Mouse (Mus musculus) hindbrain, embryonic 14.5 days (tissue): ENCODE results near the gene Ajm1. TPM values are rescaled to one million over a fixed set of nuclear protein-coding genes. Genes with fewer than 3 reads are reported as not detected.

Source experiments
- ATAC-seq: fragments of 200-750 bp; cut with Nextera tagmentation; 2 replicates; pipeline ENCODE4 v1.8.0; 2017; ENCODE audit warnings: moderate number of reproducible peaks, mild to moderate bottlenecking, moderate TSS enrichment, moderate library complexity; ENCODE audit not compliant: low FRiP score
- DNase-seq: peaks from one replicate; pipeline ENCODE4 v3.0.0-alpha.2; 2015; ENCODE audit warnings: low spot score
- H3K27ac ChIP-seq: fragments of 300-500 bp; sonication (generic); 2 replicates; pipeline ENCODE4 v1.5.1; 2014; ENCODE audit warnings: mild to moderate bottlenecking, moderate library complexity
- H3K27me3 ChIP-seq: fragments of 300-500 bp; sonication (generic); 2 replicates; pipeline ENCODE4 v1.6.1; 2014; ENCODE audit warnings: mild to moderate bottlenecking, low read length, mixed read lengths; ENCODE audit not compliant: control insufficient read depth, insufficient read depth
- H3K36me3 ChIP-seq: fragments of 300-500 bp; sonication (generic); replicated peaks from 2 replicates; pipeline ENCODE4 v1.6.1; 2014; ENCODE audit not compliant: control insufficient read depth, insufficient read depth
- H3K4me1 ChIP-seq: fragments of 300-500 bp; sonication (generic); replicated peaks from 2 replicates; pipeline ENCODE4 v1.6.1; 2014; ENCODE audit warnings: antibody characterized with exemption, low read length, mixed read lengths; ENCODE audit not compliant: control insufficient read depth, insufficient read depth
- H3K4me2 ChIP-seq: fragments of 300-500 bp; sonication (generic); replicated peaks from 2 replicates; pipeline ENCODE4 v1.6.1; 2014; ENCODE audit warnings: mild to moderate bottlenecking, moderate library complexity
- H3K4me3 ChIP-seq: fragments of 300-500 bp; sonication (generic); replicated peaks from 2 replicates; pipeline ENCODE4 v1.5.1; 2014; ENCODE audit warnings: mild to moderate bottlenecking, low read length
- H3K9ac ChIP-seq: fragments of 300-500 bp; sonication (generic); 2 replicates; pipeline ENCODE4 v1.6.1; 2014
- H3K9me3 ChIP-seq: fragments of 300-500 bp; sonication (generic); 2 replicates; pipeline ENCODE4 v1.6.1; 2016; ENCODE audit warnings: low read length; ENCODE audit not compliant: control insufficient read depth
- WGBS: fragments of 180-500 bp; shearing (Covaris S2); extraction: QIAGEN DNeasy Blood & Tissue Kit; methylation state at CpG from one replicate; pipeline ENCODE4 v1.1.7; 2014; 5-methylcytosine and 5-hydroxymethylcytosine counted together
- polyA plus RNA-seq: library from polyadenylated mRNA; unstranded; fragments of >200 nt; fragmentation: Nextera tagmentation; extraction: Ambion mirVana; gene quantifications from 2 replicates; pipeline ENCODE4 v1.2.1, GENCODE M21; 2014

Gene Ajm1
- polyA plus RNA-seq, 1 experiment from 2014 or later = 12.7 TPM

GRCm38 (mm10) chr2:25573068-25573467 is 8.5 kb downstream of the Ajm1 start:
- Histone ChIP-seq H3K27me3 (peaks cover 27% of the 10 kb centered on the region), H3K36me3 (peaks cover 27% of the 10 kb centered on the region), H3K27ac (no peak overlapping the region), H3K4me3 (0 out of 2 replicates have a peak overlapping the region, but pooled peaks have one; percentile 51), H3K4me2 (0 out of 2 replicates have a peak overlapping the region, but pooled peaks have one; percentile 90), H3K9me3 (no peaks in the 10 kb centered on the region), H3K4me1 (peaks cover 21% of the 10 kb centered on the region), H3K9ac (0 out of 2 replicates have a peak overlapping the region, but pooled peaks have one; percentile 55)
- ATAC-seq (no peak), DNase-seq (no peak)
- 100% methylated on average over 2 of the region's 2 CpGs for WGBS

- no peaks in the 10 kb centered on the region for H3K9me3 ChIP-seq
- peaks cover 9% of the 10 kb centered on the region for H3K27me3 ChIP-seq
- peaks cover 21% of the 10 kb centered on the region for H3K4me1 ChIP-seq
- DNase-seq (no peak), ATAC-seq (no peak)
- H3K4me3 ChIP-seq = no peak overlapping the region
- no peak overlapping the region for H3K9ac ChIP-seq
- peaks cover 25% of the 10 kb centered on the region for H3K36me3 ChIP-seq
- WGBS = 94% methylated on average over 4 of the region's 4 CpGs
- H3K27ac ChIP-seq = no peak overlapping the region
- no peak overlapping the region for H3K4me2 ChIP-seq
Measured at GRCm38 (mm10) chr2:25571221-25571620, 10.3 kb downstream of the Ajm1 start.

- WGBS = 90% methylated on average over 3 of the region's 3 CpGs
- Histone ChIP-seq H3K4me2 (no peak overlapping the region), H3K36me3 (peaks cover 43% of the 10 kb centered on the region), H3K4me1 (peaks cover 13% of the 10 kb centered on the region), H3K9me3 (no peaks in the 10 kb centered on the region), H3K27ac (no peak overlapping the region), H3K27me3 (no peaks in the 10 kb centered on the region), H3K9ac (no peak overlapping the region), H3K4me3 (no peak overlapping the region)
- ATAC-seq = no peak
- DNase-seq = no peak
Measured at GRCm38 (mm10) chr2:25569323-25569722, 12.2 kb downstream of the Ajm1 start.

GRCm38 (mm10) chr2:25568473-25569019 is 13.0 kb downstream of the Ajm1 start:
- Histone ChIP-seq H3K27ac (no peak overlapping the region), H3K9ac (no peak overlapping the region), H3K9me3 (no peaks in the 10 kb centered on the region), H3K27me3 (no peaks in the 10 kb centered on the region), H3K4me2 (no peak overlapping the region), H3K4me1 (peaks cover 6% of the 10 kb centered on the region), H3K36me3 (peaks cover 51% of the 10 kb centered on the region), H3K4me3 (no peak overlapping the region)
- DNase-seq (no peak), ATAC-seq (no peak)
- 83% methylated on average over 6 of the region's 6 CpGs for WGBS

- H3K27me3 ChIP-seq = no peaks in the 10 kb centered on the region
- H3K4me1 ChIP-seq = no peaks in the 10 kb centered on the region
- H3K9ac ChIP-seq = no peak overlapping the region
- no peak overlapping the region for H3K4me3 ChIP-seq
- H3K36me3 ChIP-seq = peaks cover 71% of the 10 kb centered on the region
- no peak overlapping the region for H3K27ac ChIP-seq
- ATAC-seq (no peak), DNase-seq (no peak)
- no peak overlapping the region for H3K4me2 ChIP-seq
- WGBS = 84% methylated on average over 6 of the region's 6 CpGs
- H3K9me3 ChIP-seq = no peaks in the 10 kb centered on the region
Measured at GRCm38 (mm10) chr2:25566558-25566957, 15.0 kb downstream of the Ajm1 start.

- Histone ChIP-seq H3K27me3 (no peaks in the 10 kb centered on the region), H3K9me3 (no peaks in the 10 kb centered on the region), H3K36me3 (peaks cover 79% of the 10 kb centered on the region), H3K9ac (no peak overlapping the region), H3K4me1 (no peaks in the 10 kb centered on the region), H3K27ac (no peak overlapping the region), H3K4me2 (no peak overlapping the region), H3K4me3 (no peak overlapping the region)
- WGBS = 80% methylated on average over 8 of the region's 8 CpGs
- ATAC-seq (no peak), DNase-seq (no peak)
Measured at GRCm38 (mm10) chr2:25565741-25566140, 15.8 kb downstream of the Ajm1 start.

- peaks cover 63% of the 10 kb centered on the region for H3K36me3 ChIP-seq
- no peak for DNase-seq
Measured at GRCm38 (mm10) chr2:25561946-25562345, 19.6 kb downstream of the Ajm1 start.

GRCm38 (mm10) chr2:25560551-25560950 is 21.0 kb downstream of the Ajm1 start:
- ATAC-seq = no peak
- Histone ChIP-seq H3K4me2 (no peak overlapping the region), H3K9ac (no peak overlapping the region), H3K4me1 (peaks cover 20% of the 10 kb centered on the region), H3K9me3 (no peaks in the 10 kb centered on the region), H3K36me3 (peaks cover 57% of the 10 kb centered on the region), H3K27ac (no peak overlapping the region), H3K27me3 (no peaks in the 10 kb centered on the region), H3K4me3 (no peak overlapping the region)
- DNase-seq = no peak
- WGBS = 96% methylated on average over 8 of the region's 8 CpGs

More at GRCm38 (mm10) chr2:25561946-25562345, 19.6 kb downstream of the Ajm1 start:
- H3K4me3 ChIP-seq = no peak overlapping the region
- H3K27ac ChIP-seq = no peak overlapping the region
- no peak overlapping the region for H3K4me2 ChIP-seq
- no peaks in the 10 kb centered on the region for H3K27me3 ChIP-seq
- WGBS = 84% methylated on average over 9 of the region's 9 CpGs
- no peaks in the 10 kb centered on the region for H3K9me3 ChIP-seq
- no peak overlapping the region for H3K9ac ChIP-seq
- no peak for ATAC-seq
- peaks cover 15% of the 10 kb centered on the region for H3K4me1 ChIP-seq

GRCm38 (mm10) chr2:25558774-25559173 is 22.8 kb downstream of the Ajm1 start:
- H3K27ac ChIP-seq = no peak overlapping the region
- no peak for ATAC-seq

GRCm38 (mm10) chr2:25557964-25558360 is 23.6 kb downstream of the Ajm1 start:
- 3% methylated on average over 24 of the region's 24 CpGs for WGBS
- peak overlapping the region; percentile 98 for H3K4me2 ChIP-seq
- ATAC-seq = peak; percentile 26; the same call in 1 of the 2 replicates

More at GRCm38 (mm10) chr2:25558774-25559173, 22.8 kb downstream of the Ajm1 start:
- Histone ChIP-seq H3K9me3 (no peaks in the 10 kb centered on the region), H3K27me3 (no peaks in the 10 kb centered on the region), H3K9ac (peak overlapping the region; percentile 99), H3K36me3 (peaks cover 39% of the 10 kb centered on the region), H3K4me2 (peak overlapping the region; percentile 98), H3K4me3 (peak overlapping the region; percentile 96), H3K4me1 (peaks cover 20% of the 10 kb centered on the region)
- WGBS = 76% methylated on average over 6 of the region's 6 CpGs
- DNase-seq = no peak

More at GRCm38 (mm10) chr2:25557964-25558360, 23.6 kb downstream of the Ajm1 start:
- no peaks in the 10 kb centered on the region for H3K27me3 ChIP-seq
- H3K36me3 ChIP-seq = peaks cover 31% of the 10 kb centered on the region
- H3K4me1 ChIP-seq = peaks cover 20% of the 10 kb centered on the region
- no peak for DNase-seq
- peak overlapping the region; percentile 72 for H3K27ac ChIP-seq
- peak overlapping the region; percentile 96 for H3K4me3 ChIP-seq
- peak overlapping the region; percentile 99 for H3K9ac ChIP-seq
- H3K9me3 ChIP-seq = no peaks in the 10 kb centered on the region
